Mouse (Mus musculus) brain, embryonic 18.5 days (tissue): ENCODE data around the gene Upk3a.
"Not testable (repeated sequence)": the region's sequence is repeated elsewhere in the genome, so short reads cannot be mapped to it uniquely, and the experiment has no call there.

ENCODE experiments used
- DNase-seq: peaks from one replicate; pipeline ENCODE4 v3.0.0-alpha.2; 2012; ENCODE audit warnings: low read depth, low spot score

Upk3a gene

DNA sequence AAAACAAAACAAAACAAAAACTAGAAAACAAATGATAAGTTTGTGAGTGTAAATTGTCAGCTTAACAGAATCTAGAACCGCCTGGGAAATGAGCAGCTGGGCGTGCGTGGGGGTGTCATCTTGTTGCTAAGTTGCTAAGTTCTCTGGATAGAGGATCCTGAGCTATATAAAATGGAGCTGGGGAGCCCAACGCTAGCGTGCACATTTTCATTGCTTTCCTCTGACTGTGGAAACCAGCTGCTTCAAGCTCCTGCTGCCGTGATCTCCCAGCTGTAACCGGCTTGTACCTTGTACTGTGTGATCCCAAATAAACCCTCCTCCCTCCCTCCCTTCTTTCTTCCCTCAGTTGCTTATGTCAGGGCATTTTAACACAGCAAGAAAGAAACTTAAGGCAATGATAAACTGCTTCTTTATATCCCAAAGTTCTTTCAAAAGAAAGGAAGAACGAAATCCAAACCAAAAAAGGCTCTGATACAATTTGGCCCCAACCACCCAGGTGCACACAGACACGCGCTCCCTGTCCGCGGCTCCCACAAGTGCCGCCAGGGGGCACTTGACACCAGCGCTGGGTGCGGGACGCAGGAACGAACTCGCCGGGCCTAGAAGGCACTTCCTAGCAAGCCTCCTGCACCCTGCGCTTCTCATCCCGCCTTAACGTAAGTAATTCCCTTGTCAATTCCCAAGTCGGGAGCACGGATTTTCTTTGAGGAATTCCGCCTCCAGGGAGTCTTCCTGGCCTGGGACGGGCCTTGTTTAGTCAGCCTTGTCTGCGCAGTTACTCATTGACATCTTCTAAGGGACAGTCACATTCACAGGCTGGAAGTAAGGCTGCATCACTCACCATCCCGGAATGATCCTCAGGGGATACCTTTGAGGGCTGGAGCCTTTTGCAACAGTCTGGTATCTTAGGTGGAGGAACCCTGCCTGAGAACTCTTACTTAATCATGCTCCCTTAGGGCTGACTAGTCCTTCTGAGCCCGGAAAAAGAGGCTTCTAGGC, 15.7 kb upstream of the Upk3a start:
- no peak for DNase-seq

DNA sequence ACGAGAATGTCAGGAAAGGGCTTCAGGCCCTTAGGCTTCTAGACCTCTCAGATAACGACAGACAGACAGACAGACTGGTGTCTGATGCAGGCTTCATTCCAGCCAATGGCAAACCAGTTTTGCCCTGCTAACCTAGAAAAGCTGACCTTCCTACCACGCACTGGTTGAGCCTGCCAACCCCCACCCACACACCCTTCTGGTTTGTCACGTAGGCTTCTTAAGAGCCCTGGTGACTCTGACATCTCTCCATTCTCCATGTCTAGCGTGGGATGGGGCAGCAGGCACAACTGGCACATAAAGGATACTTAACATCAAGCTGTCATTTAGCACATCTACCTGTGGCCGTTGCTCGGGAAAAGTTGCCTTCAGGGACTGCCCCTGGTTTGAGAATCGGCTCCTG, 7.3 kb upstream of the Upk3a start:
- DNase-seq = no peak

DNA sequence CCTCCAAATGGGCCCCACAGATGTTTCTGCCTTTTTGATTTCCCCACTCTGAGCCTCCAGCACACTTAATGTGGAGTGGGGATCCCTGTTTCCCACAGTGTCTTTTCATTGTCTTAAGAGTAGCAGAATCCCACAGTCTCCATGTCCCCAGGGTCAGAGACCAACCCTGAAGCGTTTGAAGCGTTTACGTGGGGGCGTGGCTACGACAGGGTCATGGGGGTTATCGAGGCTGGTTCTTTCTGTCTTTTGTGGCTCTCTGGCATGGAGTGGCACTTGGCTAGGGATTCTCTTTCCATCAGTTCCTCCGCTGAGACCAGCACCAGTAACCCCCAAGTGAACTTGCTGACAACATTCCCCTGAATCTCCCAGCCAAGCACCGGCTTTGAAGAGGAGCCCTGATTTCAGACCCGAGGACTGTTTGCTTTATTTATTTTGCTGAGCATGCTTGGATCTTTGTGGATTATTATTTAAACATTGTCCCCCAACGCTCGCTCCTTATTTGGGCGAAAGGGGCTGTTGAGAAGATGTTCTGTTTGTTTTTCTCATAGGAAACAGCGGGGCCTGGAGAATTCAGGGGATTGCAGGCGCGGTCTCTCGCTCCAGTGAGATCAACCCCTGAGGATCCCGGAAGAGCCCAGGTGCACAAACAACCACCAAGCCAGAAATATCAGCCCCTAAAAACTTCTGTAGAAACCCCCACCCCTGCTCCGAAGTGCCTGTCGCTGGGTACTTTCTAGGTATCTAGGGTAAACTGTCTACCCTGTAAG, 4.9 kb upstream of the Upk3a start:
- no peak for DNase-seq

DNA sequence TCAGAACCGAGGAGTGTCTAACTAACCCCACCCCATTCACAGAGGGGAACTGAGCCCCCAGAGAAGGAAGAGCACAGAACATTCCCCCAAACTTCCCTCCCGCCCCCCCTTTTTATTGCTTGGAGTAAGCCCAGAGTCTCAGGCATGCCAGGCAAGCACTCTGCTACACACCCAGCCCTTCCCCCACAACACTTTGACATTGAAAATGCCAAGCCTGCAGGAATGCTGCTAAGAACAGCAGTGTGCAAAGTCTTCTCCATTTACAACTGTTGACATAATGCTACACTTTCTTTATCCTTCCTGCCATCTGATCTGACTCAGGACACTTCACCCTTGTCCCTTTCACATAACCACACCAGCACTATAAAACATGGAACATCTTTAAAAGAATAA, 4.3 kb upstream of the Upk3a start:
- no peak for DNase-seq

DNA sequence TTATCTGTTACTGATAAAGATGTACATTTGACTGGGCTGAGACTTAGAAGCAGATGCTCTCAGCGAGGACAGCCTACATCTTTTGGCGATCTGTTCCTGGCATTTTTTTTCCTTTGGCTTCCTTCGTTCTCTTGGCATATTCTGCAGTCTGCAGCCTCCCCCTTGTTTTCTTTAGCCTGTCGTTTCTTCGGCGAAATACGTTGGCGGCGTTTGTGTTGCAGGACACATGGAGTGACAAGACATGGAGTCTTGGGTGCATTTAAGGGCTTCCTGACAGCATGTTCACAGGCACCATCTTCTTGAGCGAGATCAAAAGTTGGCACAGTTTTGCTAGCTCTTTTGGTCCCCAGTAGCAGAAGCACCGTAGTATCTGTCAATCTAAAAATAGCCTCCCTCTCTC, 1.2 kb upstream of the Upk3a start:
- DNase-seq = peak; percentile 67

DNA sequence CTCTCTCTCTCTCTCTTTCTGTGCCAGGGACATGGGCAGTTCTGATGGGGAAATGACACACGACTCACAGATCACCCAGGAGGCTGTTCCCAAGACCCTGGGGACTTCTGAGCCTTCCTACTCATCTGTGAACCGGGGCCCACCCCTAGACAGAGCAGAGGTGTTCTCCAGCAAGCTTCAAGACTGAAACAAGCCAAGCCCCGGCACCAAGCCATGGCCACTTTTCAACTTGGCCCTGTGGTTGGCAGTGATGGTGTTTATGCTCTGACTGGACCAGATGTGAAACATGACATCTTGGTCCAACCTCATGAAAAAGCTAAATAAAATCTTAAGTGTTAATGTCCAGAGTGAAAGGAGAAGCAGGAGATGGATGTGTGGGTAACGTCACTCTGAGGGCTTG, 5.3 kb downstream of the Upk3a start:
- DNase-seq = no peak

DNA sequence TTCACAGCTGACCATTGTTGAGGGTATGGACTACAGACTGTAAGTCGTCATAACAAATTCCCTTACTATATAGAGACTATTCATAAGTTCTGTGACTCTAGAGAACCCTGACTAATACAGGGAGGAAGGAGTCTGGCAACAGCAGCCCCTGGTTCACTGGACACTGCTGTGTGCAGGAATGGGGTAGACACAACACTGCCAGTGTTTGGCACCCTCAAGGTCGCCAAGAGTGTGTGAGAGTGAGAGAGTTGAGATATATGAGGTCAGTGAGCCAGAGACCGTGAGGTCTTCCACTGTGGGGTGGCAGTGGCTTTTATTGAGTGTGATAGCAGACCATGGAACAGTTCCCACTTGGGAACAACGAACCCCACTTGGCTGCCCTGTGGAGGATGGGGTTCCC, 9.3 kb downstream of the Upk3a start:
- DNase-seq = no peak

DNA sequence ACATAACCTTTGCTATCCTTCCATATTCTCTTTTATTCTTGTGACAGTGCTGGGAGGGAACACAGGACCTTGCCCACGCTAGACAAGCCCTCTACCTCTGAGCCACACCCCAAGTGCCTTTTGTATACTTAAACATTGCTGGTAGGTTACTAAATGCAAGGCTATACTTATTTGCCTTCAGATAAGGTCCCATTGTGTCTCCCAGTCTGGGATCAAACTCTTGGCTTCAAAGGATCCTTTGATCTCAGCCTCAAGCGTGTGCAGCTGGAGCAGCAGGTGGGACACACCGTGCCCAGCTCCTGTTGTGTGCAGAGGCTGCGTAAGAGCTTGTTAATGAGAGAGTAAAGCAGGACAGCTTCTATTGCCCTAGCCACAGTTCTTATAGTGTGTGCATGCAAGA, 10.8 kb downstream of the Upk3a start:
- no peak for DNase-seq

DNA sequence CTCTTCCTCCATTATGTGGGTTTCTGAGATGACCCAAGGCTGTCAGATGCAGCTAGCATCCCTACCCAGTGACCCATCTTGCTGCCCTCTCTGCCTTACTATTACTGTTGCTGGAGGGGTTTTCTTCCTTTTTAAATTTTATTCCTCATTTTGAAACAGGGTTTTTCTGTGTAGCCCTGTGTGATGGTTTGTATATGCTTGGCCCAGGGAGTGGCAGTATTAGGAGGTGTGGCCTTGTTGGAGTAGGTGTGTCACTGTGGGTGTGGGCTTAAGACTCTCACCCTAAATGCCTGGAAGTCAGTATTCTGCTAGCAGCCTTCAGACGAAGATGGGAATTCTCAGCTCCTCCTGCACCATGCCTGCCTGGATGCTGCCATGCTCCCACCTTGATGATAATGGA, 11.7 kb downstream of the Upk3a start, which contains the start of gene Fam118a:
Gene Fam118a (plus strand): TSS at position 301 of the 400 bp plus-strand sequence.
- DNase-seq = not testable (repeated sequence)

DNA sequence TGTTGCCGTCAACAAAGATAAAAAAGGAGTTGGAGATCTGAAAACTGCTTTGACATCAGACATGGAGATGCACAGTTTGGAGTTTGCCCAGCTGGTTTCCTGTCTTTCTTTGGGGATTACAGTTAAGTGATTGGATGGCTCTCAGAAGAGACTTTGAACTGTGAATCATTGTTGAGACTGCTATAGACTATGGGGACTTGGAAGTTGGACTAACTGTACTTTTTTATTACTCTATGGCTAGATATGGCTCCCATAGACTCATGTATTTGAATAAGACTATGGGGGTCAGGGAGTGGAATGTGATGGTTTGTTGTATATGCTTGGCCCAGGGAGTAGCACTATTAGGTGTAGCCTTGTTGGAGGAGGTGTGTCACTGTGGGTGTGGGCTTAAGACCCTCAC, 13.7 kb downstream of the Upk3a start:
- not testable (repeated sequence) for DNase-seq

DNA sequence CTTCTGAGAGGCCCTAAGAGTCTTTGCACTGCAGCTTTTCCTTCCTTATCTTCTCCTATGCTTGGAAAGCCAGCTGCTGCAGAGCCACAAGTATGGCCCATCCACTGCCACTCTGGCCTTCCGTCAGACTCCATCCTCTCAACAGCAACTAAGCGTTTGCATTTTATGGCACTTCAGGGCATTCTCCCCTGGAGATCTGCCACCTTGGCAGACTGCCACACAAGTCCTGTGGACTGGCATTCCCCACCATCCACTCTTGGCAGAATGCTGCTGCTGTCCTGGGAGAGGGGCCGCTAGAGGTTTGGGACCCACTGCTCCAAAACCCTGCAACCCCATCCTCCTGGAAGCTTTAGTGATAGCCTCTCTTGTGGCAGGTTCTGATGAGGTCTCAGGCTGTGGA, 14.9 kb downstream of the Upk3a start:
- DNase-seq = no peak

DNA sequence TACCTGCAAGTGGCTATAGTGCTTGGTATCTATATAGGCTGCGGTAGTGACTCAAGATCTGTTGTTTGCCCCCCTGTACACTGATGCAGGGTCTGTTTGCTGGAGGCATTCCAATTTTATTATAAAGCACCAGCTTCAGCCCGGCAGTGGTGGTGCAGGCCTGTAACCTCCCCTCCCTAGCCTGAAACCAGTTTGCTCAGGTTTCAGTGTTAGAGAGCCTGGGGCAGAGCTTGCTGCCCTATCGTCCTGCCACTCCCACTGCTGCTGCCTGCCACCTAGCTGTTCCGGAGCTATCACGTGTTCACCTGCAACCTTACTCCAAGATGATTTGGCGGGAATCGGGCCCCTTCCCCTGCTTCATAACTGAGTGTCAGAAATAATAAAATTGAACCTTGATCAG, 17.0 kb downstream of the Upk3a start:
- not testable (repeated sequence) for DNase-seq

DNA sequence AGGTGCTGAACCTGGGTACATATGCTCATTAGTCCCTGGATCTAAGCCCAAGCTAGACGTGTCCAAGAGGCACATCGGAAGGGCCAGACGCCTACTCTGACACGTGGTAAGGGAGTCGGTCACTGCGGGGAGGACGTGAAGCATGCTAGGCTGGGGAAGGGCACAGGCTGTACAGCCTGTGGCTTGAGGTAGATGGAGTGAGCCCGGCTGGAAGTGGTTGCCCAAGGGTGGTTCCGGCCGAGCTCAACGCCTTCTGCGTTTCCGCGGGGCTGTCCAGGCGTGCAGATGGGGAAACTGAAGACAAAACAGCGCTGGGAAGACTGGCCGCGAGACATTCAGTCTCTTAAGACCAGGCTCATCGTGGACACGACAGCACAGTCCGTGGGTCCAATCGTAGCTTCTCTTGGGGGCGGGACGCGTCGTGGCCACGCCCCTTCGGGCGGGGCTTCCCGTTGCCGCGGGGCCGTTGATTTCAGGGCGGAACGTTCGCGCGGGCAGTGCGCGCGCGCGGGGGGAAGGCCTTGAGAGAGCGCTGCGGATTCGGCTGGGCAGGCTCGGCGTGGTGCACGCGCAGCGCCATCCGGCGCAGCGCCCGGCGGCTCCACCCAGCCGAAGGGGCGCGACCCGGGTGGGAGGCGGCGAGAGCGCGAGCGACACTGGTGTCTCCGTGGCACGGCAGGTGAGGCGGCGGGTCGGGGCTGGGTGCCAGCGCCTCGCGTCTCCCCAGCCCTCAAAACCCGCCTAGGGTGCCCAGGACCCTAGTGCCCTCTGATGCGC, 19.8 kb downstream of the Upk3a start:
- peak; percentile 86 for DNase-seq

DNA sequence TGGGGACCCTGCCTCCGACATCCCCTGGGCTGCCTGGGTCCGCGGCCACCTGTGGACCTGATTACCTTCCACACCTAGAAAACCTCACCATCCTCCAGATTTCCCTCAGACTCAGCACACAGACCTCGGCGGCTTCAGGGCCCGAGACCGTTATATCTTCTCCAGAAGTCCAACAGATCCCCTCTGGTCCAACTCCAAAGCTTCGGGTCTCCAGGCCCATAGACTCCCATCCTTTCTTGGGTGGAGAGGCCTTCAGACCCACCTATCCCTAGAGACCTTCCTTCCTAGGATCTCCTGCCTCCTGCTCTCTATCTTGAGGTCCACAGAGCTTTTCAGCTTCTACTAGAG, 20.4 kb downstream of the Upk3a start:
- DNase-seq = no peak

DNA sequence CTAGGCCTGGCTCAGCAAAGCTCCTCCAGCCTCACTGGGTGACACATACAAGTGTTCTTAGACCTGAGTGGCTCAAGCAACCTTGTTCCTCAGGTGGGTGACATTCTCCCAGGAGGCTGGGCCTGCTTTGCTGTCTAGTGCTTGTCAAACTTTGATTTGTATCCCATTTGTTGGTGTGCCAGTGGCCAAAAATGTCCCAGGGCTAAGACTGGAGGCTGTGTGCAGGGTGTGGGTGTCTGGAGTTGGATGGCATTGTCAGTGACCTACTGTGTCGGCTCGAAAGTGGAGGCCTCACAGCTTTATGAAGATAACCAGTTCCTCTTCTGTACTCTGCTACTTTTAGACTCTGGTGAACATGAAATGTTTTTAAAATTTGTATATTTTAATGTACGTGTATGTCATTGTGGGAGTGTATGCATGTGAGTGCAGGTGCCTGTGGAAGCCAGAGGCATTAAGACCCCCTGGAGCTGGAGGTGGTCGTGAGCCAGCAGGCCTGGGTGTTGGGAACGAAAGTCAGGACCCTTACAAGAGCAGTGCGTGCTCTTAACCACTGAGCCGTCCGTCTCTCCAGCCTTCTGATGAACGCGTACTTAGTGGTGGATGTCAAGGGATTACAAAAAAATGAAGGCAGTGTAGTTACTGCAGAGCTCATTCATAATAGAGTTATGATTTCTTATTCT, 24.7 kb downstream of the Upk3a start:
- no peak for DNase-seq

DNA sequence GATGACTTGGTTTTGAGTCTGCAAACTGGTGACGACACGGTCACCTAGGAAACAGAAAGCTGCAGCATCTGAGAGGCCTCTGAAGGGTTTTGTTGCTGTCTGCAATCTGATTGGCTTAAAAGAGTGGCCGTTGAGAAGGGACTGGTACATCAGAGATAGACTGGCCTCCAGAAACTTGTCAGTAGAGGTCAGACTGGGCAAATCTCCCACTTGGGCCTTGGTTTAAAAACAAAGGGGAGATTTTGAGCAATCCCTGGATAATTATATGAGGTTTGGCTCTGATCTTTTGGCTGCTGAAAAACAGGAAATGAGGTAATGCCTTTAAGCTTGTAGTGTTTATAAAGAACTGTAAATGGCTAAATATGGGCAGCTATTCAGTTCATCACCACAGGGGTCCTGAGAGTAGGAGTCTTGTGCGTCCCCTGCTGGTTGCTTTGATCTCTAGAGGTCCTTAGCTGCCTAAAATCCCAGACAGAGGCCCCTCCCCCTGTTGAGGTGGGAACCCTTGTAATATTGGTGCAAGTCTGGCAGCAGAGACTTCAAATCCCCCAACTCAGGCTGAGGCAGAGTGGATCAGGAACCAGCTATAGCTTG, 25.5 kb downstream of the Upk3a start:
- peak; percentile 66 for DNase-seq

DNA sequence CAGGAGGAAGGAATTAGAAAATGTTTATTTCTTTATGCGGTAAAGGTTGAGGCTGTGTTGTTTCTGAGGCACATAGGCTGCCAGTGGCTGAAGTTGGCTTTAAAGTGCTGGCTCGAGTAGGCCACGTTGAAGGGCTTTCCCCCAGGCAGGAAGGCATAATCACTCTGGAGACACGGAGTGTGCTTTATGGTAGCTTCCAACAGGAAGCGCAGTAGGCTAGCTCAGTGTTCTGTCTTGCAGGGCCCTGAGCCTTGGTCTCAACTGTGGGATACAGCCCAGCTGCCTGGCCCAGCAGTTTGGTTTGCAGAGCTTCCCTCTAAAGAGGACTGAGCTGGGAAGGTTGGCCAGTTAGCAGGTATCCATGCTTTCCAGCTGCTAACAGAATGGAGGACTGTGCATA, 26.2 kb downstream of the Upk3a start:
- DNase-seq = no peak

DNA sequence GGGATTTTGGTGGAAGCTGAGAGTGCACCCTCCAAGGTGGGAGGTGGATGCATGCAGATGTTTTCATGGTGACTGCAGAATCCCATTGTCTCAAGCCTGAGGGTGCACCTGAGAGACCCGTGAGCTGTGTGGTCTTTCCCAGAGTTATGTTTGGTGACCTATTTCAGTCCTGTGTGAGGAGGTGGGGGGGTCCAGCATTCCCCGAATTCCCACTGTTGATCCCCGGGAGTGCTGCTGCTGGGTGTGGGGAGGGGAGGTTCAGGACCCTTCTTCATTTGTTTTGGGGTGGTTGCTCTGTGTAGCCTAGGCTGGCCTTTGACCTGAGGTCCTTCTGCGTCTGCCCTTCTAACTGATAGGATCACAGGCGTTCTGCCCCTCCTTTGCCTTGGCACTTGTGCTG, 26.8 kb downstream of the Upk3a start:
- DNase-seq = no peak

DNA sequence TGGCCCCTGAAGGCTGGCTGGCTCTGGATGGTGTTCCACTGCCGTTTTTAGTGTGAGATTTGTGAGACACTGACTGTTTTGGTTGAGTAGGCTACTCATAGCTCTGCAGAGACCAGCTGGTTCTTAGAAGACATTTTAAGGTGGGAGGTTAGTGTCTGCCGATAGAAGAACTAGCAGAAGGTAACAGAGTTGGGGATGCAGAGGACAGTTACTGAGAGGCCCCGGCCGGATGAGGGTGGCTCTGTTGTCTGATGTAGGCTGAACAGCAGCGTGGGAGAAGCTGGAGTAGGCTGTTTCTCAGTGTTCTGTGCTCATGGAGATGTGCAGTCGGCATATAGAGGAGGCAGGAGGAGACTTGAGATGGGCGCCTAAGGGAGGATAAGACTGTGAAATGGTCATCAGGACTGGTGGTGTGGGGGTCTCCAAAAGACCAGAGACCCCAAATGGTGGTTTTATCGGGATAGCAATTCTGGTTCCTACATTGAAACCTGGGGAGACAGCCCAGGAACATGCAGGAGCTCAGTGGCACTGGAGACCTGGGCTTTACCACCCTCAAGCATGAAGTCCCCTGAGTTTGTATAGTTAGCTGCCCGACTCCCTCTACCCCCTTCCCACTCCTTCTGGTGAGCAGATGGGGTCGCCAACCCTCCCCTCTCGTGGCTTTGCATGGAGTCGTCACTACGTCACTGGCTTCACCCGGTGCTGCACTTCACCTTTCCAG, 29.4 kb downstream of the Upk3a start:
- no peak for DNase-seq

DNA sequence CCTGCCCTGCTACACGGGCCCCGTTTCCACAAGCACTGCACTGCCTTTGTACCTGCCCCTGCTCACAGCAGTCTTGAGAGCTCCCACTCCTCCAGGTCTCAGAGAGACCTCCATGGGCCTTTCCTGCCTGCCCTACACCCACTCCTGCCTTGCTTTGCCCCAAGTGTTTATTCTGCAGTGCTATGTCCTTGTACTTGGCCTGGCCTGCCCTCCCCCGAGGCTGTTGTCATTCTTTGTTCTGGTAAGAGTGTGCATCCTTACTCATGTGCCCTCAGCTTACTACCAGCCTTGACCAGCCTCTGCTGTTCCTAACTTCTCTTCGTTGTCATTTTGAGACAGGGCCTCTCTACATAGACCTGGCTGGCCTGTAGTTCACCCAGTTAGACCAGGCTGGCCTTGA, 30.9 kb downstream of the Upk3a start:
- no peak for DNase-seq
